Mouse (Mus musculus) liver (tissue): ENCODE measurements around the gene Rnps1.
"Not testable (repeated sequence)": the region's sequence is repeated elsewhere in the genome, so short reads cannot be mapped to it uniquely, and the experiment has no call there.

Experiments used
- DNase-seq: peaks from one replicate; pipeline ENCODE4 v3.0.0-alpha.2; 2020; ENCODE audit warnings: mixed read lengths

Gene Rnps1

DNA sequence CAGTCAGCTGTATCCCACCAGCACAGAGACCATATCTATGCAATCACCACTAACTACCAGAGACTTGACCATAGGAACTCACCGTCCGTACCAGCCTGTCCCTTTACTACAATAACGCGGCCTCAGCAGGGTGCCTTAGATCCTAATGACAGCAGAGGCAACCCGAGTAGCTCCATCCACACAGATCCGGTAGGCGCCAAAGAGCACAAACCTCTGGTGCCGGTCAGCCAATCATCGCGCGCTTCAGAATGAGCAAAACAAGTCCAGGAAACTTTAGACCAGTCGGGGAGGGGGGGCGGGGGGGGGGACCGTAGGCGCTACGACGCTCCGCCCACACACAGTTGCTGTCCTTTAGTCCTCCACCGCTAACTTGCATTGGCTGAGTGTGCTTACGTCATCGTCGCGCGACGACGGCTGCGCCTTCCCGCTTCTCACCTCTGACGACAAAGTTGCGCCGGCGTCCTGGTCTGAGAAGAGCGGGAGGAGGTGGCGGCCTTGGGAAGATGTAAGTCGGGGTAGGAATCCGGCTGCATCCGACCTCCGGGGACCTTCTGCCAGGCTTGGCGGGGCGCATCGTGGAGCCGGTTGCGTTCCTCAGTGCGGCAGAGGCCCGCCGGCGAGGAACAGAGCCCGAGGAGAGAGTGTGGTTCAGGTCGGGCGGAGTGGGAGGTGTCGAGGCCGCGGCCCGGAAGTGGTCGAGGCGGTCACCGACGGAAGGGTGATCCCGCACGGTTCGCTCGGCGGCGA is at the start of gene Rnps1:
Rnps1 (plus strand) TSS at position 336 of the 747 bp plus-strand sequence.
- DNase-seq = peak; percentile 98

DNA sequence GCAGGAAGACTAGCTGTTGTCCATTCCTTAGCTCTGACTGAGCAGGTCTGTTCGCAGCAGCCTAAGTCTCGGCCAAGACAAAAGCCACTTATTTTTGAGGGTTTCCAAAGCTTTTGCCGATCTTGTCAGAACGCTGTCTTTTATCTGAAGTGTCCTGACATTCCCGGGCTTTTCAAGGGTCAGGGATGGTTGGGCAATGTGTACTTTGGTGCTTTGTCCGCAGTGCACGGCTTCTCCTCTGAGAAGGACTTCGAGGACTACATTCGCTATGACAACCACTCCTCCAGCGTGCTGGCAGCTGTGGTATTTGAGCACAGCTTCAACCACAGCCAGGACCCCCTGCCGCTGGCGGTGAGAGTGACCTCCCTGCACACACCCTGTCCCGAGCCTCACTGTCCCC is 48.5 kb upstream of the Rnps1 start:
- DNase-seq = no peak

DNA sequence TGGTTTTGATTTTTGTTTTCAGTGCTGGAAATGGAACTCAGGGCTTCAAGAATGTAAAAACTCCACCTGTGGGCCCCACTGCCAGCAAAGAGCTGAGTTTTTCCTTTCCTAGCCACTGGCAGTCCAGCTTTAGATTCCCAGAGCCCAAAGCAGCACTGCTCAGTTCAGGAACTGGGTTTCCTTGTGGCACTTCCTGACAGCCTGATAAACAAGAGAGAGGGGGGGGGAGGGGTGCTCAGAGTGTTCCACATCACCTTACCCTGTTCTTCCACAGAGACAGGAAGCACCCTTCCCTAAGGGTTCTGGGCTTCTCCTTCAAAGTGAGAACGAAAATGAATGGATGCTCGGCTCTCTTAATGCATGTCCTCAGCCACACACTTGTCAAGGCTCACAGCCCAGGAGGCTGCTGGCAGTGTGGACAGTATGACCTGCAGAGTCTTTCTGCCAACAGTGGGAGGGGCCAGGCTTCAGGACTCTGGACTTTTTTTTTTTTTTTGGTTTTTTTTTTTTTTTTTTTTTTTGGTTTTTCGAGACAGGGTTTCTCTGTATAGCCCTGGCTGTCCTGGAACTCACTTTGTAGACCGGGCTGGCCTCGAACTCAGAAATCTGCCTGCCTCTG is 39.2 kb upstream of the Rnps1 start:
- no peak for DNase-seq

DNA sequence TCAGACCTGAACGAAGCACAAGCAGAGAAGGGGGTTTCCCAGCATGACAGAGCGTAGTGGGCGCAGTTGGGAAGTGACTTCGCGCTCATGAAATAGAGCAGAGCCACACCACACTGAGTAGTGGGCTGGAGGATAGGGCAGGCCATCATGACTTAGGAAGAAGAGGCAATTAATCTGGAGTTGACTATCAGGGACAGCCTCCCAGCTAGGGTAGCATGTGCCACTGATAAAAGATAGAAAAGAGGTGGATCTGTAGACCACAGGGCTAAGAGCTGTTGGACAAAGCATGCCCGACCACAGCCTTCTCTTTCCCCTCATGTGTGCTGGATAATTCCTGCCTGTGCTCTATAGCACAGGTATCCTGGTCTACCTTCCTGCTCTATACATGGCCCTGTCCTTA is 38.5 kb upstream of the Rnps1 start:
- no peak for DNase-seq

DNA sequence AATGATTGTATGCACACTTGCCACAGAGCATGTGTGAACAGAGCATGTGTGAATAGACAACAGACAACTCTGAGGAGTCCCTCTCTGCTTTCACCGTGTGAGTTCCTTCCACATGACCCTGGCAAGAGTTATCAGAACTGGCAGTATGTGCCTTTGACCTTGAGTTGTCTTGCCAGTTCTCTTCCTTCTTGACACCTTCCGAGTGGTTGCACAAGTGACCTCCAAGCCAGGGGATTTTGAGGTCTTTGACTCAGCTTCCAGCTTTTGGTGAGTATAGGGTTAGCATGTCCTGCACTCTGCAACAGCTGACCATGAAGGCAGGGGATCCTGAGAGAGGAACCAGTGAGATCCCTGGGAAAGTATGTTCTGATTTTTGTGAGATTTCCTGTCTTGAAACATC is 35.9 kb upstream of the Rnps1 start:
- DNase-seq = no peak

DNA sequence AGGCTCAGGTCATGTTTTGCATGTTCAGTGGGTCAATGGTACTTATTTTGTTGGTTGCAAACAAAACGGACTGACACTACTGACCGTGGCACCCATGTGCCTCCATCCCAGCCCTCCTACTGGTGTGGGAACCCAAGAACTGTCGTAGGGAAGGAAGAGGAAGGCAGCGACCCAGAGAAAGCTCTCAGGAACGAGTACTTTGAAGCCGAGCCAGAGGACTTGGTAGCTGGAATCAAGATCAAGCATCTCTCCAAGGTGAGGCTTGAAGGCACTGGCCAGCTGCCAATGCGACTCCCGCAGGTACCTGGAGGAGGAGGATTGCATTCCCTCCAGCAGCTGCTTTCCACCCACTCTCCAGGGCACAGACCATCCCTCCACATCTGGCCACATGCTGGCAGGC is 30.6 kb upstream of the Rnps1 start:
- no peak for DNase-seq

DNA sequence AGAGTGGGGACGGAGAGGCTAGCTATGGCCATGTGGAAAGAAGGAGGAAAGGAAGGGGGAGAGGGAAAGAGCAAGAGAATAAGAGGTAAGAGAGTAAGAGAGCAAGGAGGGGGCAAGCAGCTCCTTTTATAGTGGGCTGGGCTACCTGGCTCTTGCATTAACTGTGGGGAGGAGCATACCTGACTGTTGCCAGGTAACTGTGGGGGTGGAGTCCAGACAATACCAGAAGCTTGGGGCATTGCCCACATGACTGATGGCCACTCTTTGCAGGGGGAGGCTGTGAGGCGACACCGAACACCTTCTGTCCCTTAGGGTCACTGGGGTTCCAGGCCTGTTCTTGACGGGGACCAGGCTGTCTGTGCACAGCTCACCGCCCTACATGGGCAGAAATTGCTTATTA is 25.7 kb upstream of the Rnps1 start:
- DNase-seq = no peak

DNA sequence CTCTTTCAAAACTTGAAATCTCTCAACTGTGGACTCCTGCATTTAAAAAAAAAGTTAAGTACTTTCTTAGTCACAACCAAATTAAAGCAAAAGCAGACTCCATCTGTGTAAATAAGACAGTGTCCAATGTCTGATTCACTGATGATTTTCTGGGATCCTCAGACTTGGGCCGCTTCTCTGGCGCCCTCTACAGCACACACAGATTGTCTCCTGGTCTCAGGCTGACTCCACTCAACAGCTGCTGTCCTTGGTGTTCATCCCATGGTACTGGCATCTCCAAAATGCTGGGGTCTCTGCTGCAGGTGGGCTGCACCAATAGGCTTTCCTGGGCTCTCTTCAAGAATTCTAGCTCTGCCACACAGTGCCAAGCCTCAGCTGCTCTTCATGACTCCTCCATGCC is 24.5 kb upstream of the Rnps1 start:
- peak; percentile 53 for DNase-seq

DNA sequence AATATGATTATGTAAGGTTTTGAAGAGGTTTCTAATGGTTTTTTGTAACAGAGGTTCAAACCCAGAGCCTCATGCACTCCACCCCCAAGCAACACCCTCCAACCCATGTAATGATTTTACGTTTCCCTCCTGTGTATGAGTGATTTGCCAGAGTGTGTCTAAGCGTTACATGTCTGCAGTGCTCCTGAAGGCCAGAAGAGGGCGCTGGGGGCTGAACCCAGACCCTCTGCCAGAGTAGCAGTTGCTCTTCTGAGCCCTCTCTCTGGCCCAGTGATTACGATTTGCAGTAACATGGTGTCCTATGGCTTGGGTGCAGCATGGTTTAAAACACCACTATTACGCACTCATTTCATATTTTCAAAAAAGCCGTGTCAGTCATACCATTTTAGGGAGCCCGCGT is 23.2 kb upstream of the Rnps1 start:
- peak; percentile 30 for DNase-seq

DNA sequence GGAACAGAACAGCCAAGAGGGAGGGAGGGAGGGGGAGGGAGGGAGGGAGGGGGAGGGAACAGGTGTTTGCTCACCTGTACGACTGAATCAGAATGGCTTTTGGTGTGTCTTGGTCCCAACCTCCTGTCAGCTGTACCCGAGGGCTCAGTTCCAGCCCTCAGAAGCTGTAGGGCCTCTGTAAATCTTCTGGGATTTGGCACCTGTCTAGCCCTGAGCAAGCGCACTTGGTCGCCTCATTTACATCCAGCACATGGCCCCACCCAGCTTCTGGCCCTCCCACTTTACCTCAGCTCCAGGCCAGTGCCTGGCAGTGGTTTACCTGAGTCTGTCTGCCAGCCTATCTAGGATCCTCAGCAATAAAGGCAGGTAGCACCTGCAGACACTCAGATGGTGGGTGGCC is 20.8 kb upstream of the Rnps1 start:
- DNase-seq = no peak

DNA sequence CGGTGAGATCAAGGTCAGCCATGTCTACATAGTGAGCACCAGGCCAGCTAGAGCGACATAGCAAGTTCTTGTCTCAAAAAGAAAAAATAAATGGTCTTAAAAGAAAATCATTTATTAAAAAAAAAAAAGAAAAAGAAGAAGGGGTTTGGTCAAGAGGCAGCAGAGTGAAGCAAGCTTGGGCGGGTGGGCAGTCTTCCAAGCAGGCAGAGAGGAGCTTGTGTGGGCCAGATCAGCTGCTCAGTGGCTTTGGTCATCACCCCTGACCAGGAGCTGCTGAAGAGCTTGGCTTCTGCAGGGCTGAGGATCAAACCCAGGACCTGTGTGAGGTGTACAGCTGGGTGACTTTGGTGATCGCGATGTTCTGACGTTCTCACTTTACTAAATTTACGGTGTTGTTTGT is 19.9 kb upstream of the Rnps1 start:
- DNase-seq = no peak

DNA sequence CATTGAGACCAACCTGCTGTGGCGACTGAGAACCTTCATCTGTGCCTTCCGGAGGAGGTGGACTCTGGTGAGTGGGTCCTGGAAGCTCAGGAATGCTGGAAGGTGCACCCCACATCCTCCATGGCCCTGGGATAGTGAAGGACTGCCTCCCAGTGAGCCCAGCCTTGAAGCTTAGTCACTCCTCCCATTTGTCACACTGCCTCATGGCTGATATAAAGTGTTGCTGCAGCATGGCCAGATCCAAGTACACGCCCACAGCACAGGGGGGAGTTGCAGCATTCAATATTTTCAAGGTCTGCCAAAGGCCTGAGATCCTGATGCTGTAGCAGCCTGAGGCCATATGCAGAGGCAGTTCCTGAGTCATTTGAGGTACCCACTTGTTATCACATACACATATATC is 12.0 kb upstream of the Rnps1 start:
- no peak for DNase-seq

DNA sequence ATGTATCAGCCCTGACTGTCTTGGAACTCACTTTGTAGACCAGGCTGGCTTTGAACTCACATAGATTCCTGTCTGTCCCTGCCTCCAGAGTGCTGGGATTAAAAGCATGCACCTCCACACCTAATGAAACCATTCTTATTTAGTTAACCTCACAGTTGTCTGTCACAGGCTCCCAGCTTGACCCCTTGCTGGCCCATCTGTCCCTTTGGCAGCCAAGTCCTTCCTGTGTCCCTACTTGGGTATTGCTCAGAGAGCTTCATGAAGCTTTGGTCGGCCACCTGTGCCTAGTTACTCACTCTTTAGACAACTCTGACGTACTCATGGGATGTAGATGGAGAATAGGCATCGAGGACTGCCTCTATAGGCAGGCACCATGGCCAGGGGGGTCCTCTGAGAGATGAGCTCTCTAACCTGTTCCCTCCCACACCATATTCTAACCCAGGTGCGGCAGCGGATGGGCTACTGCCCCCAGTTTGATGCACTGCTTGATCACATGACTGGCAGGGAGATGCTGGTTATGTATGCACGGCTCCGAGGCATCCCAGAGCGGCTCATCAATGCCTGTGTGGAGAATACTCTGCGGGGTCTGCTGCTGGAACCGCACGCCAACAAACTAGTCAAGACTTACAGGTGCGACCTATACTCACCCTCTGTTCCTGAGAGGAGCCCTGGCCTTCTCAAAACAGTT is 7.1 kb upstream of the Rnps1 start:
- no peak for DNase-seq

DNA sequence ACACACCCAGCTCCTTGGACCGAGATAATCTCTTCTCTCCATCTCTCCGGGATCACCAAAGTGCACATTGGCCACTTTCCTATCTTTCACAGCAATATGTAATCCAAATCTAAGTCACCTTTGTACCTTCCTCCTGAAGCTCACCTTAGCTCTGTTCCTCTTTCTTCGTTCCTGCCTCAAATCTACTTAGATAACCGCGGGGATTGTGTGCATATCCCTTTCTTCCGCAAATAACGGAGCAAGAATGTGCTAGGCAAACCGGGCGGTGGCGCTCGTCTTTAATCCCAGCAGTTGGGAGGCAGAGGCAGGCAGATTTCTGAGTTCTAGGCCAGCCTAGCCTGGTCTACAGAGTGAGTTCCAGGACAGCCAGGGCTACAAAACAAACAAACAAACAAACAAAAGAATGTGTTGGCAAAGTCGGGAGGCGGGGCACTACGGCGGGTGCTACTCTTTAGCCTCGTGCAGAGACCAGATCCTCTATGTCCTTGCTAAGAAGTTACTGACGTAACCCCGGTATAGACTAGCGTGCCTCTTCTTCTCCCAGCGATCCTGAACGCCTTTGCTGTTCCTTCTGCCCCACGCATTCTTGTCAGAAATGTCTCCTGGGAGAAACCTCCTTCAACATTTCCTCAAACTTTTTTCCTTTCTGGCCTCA is 681 bp upstream of the Rnps1 start:
- DNase-seq = peak; percentile 79

DNA sequence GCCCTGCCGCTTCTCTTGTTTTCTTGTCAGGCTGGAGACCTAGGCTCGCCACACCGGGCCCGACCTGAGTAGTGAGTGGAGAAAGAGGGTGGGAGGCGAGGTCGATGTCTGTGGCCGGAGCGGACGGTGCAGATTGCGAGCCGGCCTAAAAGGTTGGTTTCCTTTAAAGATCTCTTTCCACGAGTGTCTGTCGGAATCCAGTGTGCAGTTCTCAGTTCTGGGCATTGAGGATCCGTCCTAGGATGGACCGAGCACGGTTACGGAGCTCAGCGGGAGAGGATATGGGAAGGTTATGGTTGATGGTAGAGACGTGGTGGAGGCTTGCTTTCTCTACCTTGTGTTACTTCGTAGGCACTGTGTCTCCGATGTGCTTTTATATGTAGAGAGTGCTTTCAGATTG is 646 bp downstream of the Rnps1 start:
- DNase-seq = no peak

DNA sequence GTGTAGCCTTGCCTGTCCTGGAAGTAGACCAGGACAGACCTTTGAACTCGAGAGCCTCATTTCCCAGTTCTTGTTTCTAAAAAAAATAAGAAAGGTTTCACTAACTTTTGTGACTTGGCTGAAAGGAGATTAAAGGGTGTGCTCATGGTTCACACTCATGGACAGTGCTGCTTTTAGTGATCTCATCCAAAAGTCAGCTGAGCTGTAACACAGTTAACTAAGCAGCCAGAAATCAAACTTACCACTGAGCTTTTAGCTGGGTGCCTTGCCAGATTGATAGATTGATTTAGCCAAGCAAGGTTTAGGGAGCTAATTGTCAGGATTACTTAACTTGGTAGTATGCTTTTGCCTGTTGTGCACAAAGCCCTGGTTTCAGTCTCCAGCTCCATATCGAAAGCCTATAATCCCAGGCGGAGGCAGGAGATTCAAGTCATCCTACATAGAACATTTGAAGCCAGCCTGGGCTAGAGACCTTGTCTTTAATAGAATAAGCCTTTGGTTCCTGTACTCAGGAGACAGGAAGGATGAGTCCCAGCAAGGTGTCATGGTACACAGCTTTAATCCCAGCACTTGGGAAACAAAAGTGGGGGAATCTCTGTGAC is 1.8 kb downstream of the Rnps1 start:
- no peak for DNase-seq

DNA sequence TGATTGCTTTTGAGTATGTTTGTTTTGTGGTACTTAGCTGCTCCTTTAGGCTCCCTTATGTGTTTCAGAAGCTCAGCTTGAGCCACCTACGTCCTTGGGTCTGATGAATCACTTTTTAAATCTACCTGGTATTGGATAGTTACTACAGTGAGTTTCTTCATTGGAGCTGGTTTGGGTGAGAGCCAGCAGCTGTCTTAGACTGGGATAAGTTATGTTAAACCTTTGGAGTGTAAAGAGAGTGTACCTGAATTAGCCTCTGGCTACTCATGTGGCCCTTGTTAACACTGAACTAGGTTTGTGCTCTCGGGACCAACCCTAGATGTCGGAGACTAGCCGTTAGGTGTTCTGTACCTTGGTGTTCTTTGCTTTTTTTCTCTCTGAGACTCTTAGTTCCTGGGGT is 8.7 kb downstream of the Rnps1 start:
- DNase-seq = no peak

DNA sequence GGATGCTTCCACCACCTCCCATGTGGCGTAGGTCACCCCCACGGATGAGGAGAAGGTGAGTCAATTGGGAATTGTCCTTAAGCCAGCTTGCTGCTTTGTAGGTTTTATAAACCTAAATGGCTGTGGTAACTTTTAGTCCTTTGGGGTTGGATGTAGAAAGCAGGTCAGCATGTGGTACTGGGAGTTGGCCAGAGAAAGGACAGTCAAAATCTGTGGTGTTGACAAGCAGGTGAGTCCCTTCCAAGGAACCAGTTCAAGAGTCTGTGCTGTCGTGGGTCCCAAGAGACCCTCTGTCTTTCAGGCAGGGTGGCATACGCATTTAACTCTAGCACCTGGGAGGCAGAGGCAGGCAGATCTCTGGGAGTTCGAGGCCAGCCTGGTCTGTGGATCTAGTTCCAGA is 10.1 kb downstream of the Rnps1 start:
- DNase-seq = no peak

DNA sequence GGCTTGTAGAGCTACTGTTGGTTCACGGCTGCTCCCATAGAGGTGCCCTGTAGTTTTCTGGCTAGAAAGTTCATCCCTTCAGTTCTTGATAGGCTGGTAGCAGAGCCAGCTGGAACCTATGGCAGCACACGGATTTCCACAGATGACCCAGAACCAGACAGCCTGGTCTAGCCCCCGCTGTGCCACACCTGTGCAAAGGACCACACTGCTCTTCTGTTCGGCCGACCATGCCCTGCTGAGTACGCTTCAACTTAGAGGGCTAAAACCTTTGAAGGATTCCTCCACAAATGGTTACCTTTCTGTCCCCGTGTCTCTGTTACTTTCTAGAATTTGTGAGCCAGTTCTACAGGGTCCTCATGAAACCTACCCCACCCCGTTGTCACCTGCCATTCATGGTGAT is 11.0 kb downstream of the Rnps1 start:
- not testable (repeated sequence) for DNase-seq

DNA sequence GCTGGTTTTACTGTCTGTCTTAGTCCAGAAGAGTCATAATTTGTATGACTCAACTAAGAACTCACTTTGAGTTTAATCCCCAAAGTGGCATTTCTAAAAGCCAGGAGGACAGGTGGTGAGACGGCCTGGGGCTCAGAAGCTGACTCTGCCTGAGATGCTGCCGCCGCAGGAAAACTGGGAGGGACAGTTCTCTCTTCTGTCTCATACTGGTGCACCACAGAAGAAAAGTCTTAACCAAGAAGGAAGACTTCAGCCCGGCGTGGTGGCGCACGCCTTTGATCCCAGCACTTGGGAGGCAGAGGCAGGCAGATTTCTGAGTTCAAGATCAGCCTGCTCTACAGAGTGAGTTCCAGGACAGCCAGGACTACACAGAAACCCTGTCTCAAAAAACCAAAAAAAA is 11.5 kb downstream of the Rnps1 start:
- no peak for DNase-seq

DNA sequence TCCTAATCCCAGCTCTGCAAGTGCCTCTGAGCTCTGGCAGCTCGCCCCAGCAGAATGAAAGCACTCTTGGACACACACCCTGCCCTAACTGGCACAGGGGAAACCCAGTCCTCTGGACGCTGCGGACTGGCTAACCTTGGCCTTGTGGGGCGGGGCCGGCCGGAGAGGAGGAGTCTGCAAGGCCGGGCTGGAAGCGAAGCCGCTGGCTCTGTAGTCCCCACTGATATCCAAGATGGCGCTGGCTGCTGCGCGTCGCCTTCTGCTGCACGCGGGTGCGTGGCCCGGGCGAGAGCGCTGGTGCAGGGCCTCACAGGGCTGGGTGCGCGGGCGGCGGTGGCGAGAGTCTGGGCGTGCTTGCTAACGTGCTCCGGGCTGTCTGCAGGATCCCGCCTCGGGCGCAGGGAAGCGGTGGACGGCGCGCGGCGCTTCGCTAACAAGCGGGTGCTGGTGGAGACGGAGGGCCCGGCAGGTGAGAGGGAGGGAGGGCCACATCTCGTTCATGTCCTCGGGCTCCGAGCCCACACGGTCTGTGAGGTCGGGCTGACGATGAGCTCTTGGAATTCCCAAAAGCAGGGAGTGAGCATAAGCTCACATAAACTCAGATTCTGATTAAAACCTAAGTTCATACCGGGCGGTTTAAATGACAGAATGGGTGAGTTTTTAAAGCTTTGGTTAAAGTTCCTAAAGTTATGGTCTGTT is 12.3 kb downstream of the Rnps1 start, which contains the start of gene Eci1:
Eci1 (plus strand) TSS at position 171 of the 699 bp plus-strand sequence.
- DNase-seq = peak; percentile 97

DNA sequence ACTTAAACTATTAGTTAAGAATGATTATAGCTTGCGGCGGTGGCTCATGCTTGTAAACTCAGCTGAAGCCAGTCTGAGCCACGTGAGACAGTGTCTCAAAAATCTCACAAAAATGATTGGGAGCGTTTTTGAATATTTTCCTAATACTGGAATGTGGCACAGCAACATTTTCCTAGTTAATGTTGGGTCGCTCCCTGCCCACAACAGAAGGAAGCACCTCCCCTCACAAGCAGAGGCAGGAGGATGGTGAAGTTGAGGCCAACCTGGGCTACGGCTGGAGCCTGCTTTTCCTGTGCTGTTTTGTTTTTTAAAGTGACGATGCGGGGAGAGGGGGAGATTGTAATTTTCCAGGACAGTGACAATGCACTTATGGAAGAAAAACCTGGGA is 12.8 kb downstream of the Rnps1 start:
- peak; percentile 41 for DNase-seq
